Mouse (Mus musculus) liver, embryonic 14.5 days (tissue): Measurements from ENCODE around the gene Gm13290.
"Not testable (repeated sequence)": the region's sequence is repeated elsewhere in the genome, so short reads cannot be mapped to it uniquely, and the experiment has no call there.

ENCODE experiments used
- CTCF ChIP-seq: IDR thresholded peaks from 2 replicates; pipeline ENCODE4 v1.5.1; 2016; ENCODE audit warnings: antibody characterized with exemption, low read depth, control low read depth
- EP300 ChIP-seq: IDR thresholded peaks from 2 replicates; pipeline ENCODE4 v1.6.1; 2016; ENCODE audit warnings: antibody characterized with exemption, low read depth

DNA sequence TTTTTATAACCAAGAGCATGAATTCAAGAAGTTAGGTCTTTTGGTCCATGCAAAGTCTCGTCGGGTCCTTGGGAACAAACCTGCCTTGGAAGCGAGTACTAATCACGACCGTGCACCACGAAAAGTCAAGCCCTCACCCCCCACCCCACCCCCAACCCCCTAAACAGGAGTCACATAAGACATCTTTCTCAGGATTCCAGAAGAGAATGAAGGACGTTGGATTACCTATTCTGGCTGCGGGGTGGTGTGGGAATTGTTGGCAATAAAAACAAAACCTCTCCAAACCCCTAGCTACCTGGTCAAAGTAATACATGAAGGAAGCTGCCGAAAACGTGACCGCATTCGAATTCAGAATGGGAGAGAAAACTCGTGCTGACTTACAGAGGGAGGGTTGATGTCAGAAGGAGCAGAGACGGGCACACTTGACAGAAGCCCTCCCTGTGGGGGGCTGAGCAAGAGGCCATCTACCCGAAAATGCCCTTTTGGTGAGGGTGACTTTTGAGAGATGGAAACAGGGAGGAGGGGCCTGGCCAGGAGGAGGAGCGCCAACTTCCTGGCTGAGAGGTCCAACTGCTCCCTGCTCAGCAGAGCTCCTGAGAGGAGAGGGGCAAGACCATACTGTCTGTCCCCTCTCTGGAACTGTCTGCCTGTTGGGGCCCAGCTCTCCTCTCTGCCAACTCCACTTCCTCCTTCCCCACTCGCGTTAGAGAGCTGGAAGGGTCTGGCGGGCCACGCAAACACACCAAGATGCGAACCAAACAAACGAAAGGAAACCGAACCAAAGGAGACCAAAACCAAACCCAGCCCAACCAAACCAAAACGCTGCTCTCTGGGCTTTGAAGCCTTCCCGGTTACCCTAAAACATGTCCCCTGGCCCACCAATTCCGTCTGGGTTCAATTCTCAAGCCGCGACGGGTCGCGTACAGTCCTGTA, 16.8 kb upstream of the Gm13290 start:
- TF ChIP-seq CTCF, EP300: not testable (repeated sequence)
